Mouse (Mus musculus): ENCODE results near the gene Arhgef2.

GRCm38 (mm10) chr3:88618074-88618871 is 12.5 kb downstream of the Arhgef2 start:
- TF ChIP-seq CTCF (IDR thresholded peaks at IDR 0.05; ENCODE audit: low read depth), result no peak
- no peak for TF ChIP-seq EP300 (IDR thresholded peaks at IDR 0.05; ENCODE audit: low read depth)
